Mouse (Mus musculus) 3T3-L1 (cell line): Measurements from ENCODE around the gene Grxcr1.

Source experiments
- DNase-seq: peaks from one replicate; pipeline ENCODE4 v3.0.0-alpha.2; 2015; ENCODE audit warnings: low read depth, low spot score

Gene Grxcr1

GRCm38 (mm10) chr5:68087174-68087573 lies 55.5 kb downstream of the Grxcr1 start:
- no peak for DNase-seq

- DNase-seq, result no peak
These were observed 61.5 kb downstream of the Grxcr1 start for GRCm38 (mm10) chr5:68093085-68093484.

- no peak for DNase-seq
These were observed 66.3 kb downstream of the Grxcr1 start for GRCm38 (mm10) chr5:68097665-68098624.

GRCm38 (mm10) chr5:68112430-68113036 lies 80.9 kb downstream of the Grxcr1 start:
- no peak for DNase-seq

- peak; percentile 43 for DNase-seq
These were observed 89.2 kb downstream of the Grxcr1 start for GRCm38 (mm10) chr5:68120880-68121279.

GRCm38 (mm10) chr5:68122883-68123282 lies 91.2 kb downstream of the Grxcr1 start:
- no peak for DNase-seq

GRCm38 (mm10) chr5:68125478-68125877 lies 93.8 kb downstream of the Grxcr1 start:
- DNase-seq, result no peak

GRCm38 (mm10) chr5:68128421-68128820 lies 96.8 kb downstream of the Grxcr1 start:
- DNase-seq, result peak; percentile 50

- DNase-seq, result no peak
These were observed 97.4 kb downstream of the Grxcr1 start for GRCm38 (mm10) chr5:68128821-68129608.

- DNase-seq, result no peak
These were observed 115.2 kb downstream of the Grxcr1 start for GRCm38 (mm10) chr5:68146818-68147217.

- no peak for DNase-seq
These were observed 118.3 kb downstream of the Grxcr1 start for GRCm38 (mm10) chr5:68149946-68150345.

- no peak for DNase-seq
These were observed 118.9 kb downstream of the Grxcr1 start for GRCm38 (mm10) chr5:68150347-68151043.

GRCm38 (mm10) chr5:68162503-68162902 lies 130.9 kb downstream of the Grxcr1 start:
- no peak for DNase-seq

GRCm38 (mm10) chr5:68165954-68166353 lies 134.3 kb downstream of the Grxcr1 start:
- no peak for DNase-seq
